Mouse (Mus musculus): ENCODE data around the gene Slfn2. TPM values are rescaled to one million over a fixed set of nuclear protein-coding genes. Genes with fewer than 3 reads are reported as not detected.

The Slfn2 gene
- total RNA-seq, 4 experiments from 2014 or later: 1.1 to 1.7 (median 1.3) TPM

DNA sequence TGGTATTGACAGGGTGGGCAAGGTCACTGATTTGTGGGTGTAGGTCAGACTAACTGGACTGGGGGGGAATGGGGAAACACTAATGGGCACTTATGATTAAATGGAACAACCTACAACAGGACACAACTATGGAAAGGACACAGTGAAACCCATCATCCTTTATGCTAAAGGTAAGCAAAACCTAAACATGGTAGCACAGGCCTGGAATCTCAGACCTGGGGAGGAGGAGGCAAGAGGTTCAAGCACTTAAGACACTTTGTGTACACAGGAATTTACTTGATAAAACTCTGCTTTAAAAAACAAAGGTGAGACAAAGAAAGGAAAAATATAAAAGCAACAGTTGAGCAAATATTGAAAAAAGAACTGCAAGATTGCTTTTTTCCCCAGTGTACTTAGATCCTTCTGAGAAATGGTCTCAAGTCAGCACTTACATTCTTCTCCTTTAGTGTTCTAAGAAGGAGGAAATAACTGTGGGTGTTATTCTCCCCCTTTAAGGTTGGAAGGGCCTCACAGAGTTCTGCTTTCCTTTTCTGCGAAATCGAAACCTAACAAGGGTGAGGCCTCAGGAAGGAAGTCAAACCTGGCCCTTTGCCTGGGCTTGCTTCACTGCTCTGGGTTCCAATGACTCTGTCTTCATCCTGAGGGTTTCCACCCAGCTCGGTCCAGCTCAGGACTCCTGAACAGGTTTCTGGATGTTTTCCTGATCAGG is 13.0 kb downstream of the Slfn2 start:
- no peak for DNase-seq (ENCODE audit: low spot score in 2 of 2)

DNA sequence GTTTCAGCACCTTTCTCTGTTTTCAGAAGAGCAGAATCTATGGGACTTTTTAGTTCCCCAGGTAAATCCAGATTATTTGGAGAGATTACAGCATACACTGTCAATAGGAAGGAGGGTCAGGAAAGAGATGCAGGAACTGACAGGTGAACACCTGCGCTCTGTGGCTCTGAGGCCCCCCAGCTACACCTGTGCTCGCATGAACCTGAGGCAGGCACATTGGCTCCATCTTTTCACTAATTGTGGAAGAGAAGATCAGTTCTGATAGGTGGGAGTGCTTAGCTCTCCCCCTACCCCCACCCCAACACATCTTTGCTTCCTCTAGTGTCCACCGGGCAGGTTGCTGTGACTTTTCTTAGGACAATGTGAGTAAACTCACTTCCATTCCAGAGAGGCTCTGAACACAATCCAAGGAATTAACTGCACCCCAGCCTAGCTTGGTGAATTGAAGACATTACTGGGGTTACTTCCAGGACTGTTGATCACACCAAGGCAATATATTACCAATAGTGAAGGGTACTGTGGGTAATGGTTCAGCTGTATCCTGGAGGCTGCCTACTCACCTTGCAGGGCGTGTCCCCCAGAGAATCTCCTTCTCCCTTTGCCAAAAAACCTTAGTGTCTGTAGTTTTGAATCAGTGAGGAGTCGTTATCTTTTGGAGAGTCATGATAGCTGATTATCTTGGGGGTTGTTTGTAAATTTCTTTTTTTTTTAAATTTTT is 13.7 kb downstream of the Slfn2 start:
- no peak for DNase-seq (ENCODE audit: low spot score in 2 of 2)

DNA sequence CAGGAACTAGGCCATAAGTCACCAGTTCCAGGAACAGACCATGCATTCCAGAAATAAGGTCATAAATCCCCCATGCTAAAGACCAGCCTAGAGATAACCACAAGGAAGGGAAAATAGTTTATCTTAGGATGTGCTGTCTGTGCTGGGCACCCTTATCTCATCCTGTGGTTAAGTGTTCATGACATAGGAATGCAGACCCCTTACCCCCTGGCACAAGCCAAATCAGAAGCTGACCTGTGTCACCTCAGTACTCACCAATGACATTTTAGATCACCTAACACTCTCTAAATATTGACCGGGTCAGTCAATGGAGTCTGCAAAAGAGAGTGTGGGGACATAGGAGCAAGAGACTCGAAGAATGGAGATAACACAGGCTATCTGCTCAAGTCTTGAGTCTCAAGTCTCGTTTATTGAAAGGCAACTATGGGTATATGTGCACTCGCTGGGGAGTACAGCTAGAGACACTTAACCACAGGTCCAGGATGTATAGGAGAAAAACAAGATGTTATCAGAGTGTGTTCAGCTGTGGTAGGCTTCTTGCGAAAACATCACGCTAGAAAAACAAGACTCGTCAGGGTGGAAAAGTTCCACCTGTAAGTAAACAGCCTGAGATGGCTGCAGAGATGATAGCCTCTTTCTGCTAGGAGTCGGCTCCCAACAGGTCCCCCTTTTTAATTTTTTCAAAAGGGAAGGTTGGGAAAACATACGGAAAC is 14.7 kb downstream of the Slfn2 start:
- DNase-seq (ENCODE audit: low spot score in 2 of 2): no peak

DNA sequence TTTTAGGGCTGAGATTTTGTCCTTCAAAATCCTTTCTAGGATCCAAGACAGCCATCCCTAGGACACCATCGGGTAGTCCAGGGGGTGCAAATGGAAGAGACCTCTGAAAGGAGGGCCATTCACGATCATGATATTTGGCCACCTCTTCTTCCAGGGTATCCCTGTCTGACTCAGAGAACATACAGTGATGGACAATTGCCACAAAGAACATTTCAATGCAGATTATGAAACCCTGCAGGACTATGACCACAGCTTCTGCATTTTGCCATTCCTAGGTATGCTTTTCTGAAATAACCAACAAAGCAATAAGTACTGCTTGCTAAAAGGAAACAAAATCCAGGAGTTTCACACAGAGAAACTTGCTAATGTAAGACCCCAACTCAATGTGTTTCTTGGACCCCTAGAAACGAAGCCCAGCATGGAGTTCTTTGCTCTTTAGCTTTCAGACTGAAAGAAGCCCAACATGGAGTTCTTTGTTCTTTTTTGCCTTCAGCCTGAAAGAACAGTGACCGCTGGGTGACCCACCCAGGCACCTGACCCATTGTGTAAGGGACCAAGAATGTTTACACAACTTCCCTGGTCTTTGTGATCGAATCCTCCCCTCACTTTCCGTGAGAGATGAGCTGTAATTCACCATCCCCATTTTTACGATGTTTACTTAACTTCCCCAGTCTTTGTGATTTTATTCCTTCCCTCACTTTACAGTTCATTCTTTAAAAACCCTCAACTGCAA is 18.0 kb downstream of the Slfn2 start:
- DNase-seq (ENCODE audit: low spot score in 2 of 2): no peak

DNA sequence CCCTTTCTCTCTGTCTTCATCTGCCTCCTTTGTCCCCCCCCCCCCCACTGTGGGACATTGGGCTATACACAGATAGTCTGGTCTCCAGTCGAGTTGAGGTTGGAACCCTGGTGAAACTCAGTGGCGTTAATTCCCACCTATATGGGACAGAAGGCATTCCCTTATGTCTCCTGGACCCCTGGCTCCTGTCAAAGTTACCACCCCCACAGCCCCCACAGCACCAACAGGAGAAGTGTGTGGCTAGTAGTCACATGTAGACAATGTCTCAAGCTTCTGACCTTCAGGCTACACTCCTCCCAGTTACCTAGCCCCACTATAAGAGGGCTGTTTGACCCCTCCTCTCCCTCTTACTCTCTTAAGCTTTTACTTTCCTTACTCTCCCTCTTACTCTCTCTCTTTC is 19.2 kb downstream of the Slfn2 start:
- no peak for DNase-seq (ENCODE audit: low spot score in 2 of 2)

DNA sequence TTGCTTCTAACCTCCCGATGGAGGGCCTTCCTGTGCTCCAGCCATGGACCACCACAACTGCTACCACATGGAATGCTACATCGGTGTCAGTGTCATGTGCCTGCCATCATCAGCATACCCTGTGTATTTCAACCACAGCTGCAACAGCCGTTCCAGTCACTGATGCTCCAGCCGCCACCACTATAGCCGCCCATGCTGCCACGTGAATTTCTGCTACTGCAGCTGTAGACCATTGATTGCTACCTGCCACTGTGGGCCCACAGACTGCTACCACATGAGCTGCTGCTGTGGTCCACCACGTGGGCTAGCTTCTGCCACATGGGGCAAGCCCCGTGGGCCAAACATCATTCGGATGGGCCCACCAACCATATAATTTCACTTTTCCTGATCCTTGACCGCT is 19.8 kb downstream of the Slfn2 start:
- DNase-seq (ENCODE audit: low spot score in 2 of 2): no peak

DNA sequence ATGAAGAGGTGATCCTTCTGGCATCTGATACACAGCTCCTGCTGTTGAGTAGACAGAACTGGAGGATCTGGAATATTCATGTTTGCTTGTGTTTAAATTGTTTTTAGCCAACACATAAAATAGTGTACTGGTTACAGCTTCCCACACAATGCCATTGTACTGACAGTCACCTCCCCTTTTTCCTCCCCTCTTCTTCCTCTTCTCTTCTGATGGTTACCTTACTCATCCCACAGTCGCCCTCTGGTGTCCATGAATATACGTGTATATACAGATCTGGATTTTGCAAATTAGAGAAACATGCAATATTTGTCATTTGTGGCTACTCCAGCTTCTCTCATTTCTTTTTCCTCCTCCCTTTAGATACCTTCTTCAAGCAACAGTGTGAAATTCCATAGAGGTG is 50.2 kb downstream of the Slfn2 start:
- no peak for DNase-seq (ENCODE audit: low spot score in 2 of 2)

DNA sequence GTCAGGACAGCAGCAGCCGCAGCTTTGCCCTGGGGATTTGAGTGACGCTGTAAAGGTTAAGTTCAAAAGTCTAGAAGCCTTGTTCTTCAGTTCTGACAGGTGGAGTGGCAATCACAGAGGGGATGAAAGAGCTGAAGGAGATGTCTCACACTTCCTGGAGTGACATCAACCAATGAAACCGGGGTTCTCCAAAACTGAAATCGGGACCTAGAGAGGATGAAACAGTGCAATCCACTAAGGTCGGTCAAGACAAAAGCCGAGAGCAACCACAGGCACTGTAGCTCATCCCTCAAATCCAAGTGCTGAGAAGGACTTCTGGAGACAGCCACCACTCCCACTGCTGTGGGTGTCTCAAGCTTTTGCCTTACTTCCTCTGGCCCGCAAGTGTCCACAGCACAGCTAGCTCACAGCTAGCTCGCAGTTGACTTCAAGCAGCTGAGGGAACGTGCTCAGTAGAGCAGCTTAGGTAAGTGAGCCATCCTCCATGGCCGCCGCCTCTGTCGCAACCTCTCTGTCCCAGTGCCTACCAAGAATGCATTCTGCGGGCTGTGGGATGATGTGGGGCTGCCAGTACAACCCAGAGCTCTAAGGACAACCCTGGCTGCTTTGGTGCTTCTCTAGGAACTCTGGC is 51.8 kb downstream of the Slfn2 start, which contains the start of gene Slfn1:
Gene Slfn1 (plus strand): TSS at position 253 of the 631 bp plus-strand sequence.
- no peak for DNase-seq (ENCODE audit: low spot score in 2 of 2)

DNA sequence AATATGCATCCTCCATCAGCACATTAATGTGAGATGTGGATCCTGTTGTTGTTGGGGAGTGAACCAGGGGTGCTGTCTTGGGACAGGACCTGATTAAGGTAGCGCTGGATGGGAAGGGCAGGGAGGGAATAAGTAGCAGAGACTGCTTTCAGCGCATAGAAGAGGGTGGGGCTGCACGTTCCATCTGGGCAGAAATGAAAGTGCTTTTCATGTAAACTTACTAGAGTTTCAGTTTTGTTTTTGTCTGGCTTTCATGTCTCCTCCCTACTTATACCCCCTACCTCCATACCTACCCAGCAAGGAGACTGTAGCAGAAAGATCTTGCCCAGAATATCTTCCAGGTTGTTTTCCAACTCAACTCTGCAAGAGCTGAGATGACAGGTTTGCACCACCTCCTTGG is 53.1 kb downstream of the Slfn2 start:
- DNase-seq (ENCODE audit: low spot score in 2 of 2): no peak

Small RNAs within 50 kb of the gene (microRNA-seq; reads per million reads assigned to microRNA genes)
- gene Gm27598: 0 reads per million in 2 experiments

Other genes starting within 250 kb of the Slfn2 start
- 10 to 100 TPM; 13.8 to 14.4 (median 14.3) TPM for gene Rffl, start 193.9 kb upstream of the Slfn2 start, total RNA-seq (2022)
- gene Rad51d, start 174.5 kb upstream of the Slfn2 start, total RNA-seq (2022): 10 to 100 TPM; 17.8 to 20.8 (median 20.4) TPM
- gene Fndc8, start 173.0 kb upstream of the Slfn2 start, total RNA-seq (2022): not detected
- gene Nle1, start 156.7 kb upstream of the Slfn2 start, total RNA-seq (2022): 10 to 100 TPM; 28.0 to 40.9 (median 34.6) TPM
- gene Unc45b, start 154.6 kb upstream of the Slfn2 start, total RNA-seq (2022): 1 to 10 TPM in 3 of 4 experiments, under 1 TPM in 1; 0.75 to 3.4 (median 1.8) TPM
- gene Slfn5, start 113.8 kb upstream of the Slfn2 start, total RNA-seq (2022): 1 to 10 TPM; 3.0 to 5.3 (median 3.4) TPM
- under 1 TPM; 0.37 to 0.91 (median 0.62) TPM for gene Slfn9, start 73.3 kb upstream of the Slfn2 start, total RNA-seq (2022)
- 1 to 10 TPM in 2 of 4 experiments, under 1 TPM in 2; 0.74 to 2.0 (median 1.1) TPM for gene Slfn8, start 44.3 kb upstream of the Slfn2 start, total RNA-seq (2022)
- not detected for gene Slfn1, start 51.7 kb downstream of the Slfn2 start, total RNA-seq (2022)
- gene Slfn4, start 110.1 kb downstream of the Slfn2 start, total RNA-seq (2022): not detected
- under 1 TPM; 0.35 to 0.59 (median 0.38) TPM for gene Slfn3, start 126.2 kb downstream of the Slfn2 start, total RNA-seq (2022)
- gene Slfn14, start 221.6 kb downstream of the Slfn2 start, total RNA-seq (2022): not detected
- gene Ap2b1, start 233.9 kb downstream of the Slfn2 start, total RNA-seq (2022): 100 to 1,000 TPM; 255 to 290 (median 271) TPM
- gene Pex12, start 237.5 kb downstream of the Slfn2 start, total RNA-seq (2022): 10 to 100 TPM; 13.0 to 15.0 (median 13.8) TPM

Measured in left cerebral cortex, adult 8-10 months (tissue).